Mouse (Mus musculus): ENCODE results near the gene Nbeal2. TPM values are rescaled to one million over a fixed set of nuclear protein-coding genes. Genes with fewer than 3 reads are reported as not detected.

Nbeal2 gene
- 10 to 100 TPM; 56.2 to 73.8 TPM for polyA plus RNA-seq (2017; shearing (Covaris generic))

GRCm38 (mm10) chr9:110653655-110654461, at the start of gene Nbeal2:
Gene Nbeal2 (minus strand): TSS chr9:110654161.

GRCm38 (mm10) chr9:110656249-110657221, 2.6 kb upstream of the Nbeal2 start, which contains the start of gene Ccdc12:
Gene Ccdc12 (plus strand): TSS chr9:110656503.

GRCm38 (mm10) chr9:110624361-110625166, 29.4 kb downstream of the Nbeal2 start, which contains the start of gene Nradd:
Gene Nradd (minus strand): TSS chr9:110624452.

Other genes starting within 250 kb of the Nbeal2 start
- gene Ptpn23, start 245.9 kb downstream of the Nbeal2 start, polyA plus RNA-seq (2017; shearing (Covaris generic)) = 1 to 10 TPM; 4.2 to 5.3 TPM
- gene Ngp, start 234.4 kb downstream of the Nbeal2 start, polyA plus RNA-seq (2017; shearing (Covaris generic)) = 1 to 10 TPM in 1 of 2 experiments, not detected in 1; 1.0 TPM
- 10 to 100 TPM in 1 of 2 experiments, 1 to 10 TPM in 1; 9.0 to 17.8 TPM for gene Klhl18, start 177.5 kb downstream of the Nbeal2 start, polyA plus RNA-seq (2017; shearing (Covaris generic))
- under 1 TPM; 0.66 to 0.86 TPM for gene Kif9, start 177.2 kb downstream of the Nbeal2 start, polyA plus RNA-seq (2017; shearing (Covaris generic))
- gene Setd2, start 121.6 kb downstream of the Nbeal2 start, polyA plus RNA-seq (2017; shearing (Covaris generic)) = 10 to 100 TPM; 34.8 to 42.0 TPM
- gene Nradd, start 29.7 kb downstream of the Nbeal2 start, polyA plus RNA-seq (2017; shearing (Covaris generic)) = 1 to 10 TPM; 3.2 to 6.3 TPM
- gene Ccdc12, start 2.3 kb upstream of the Nbeal2 start, polyA plus RNA-seq (2017; shearing (Covaris generic)) = 100 to 1,000 TPM; 254 to 258 TPM
- not detected for gene Myl3, start 87.7 kb upstream of the Nbeal2 start, polyA plus RNA-seq (2017; shearing (Covaris generic))
- gene Pth1r, start 93.0 kb upstream of the Nbeal2 start, polyA plus RNA-seq (2017; shearing (Covaris generic)) = under 1 TPM; 0.07 to 0.29 TPM
- gene Prss42, start 144.0 kb upstream of the Nbeal2 start, polyA plus RNA-seq (2017; shearing (Covaris generic)) = not detected
- 1 to 10 TPM in 1 of 2 experiments, under 1 TPM in 1; 0.34 to 2.1 TPM for gene Prss44, start 159.8 kb upstream of the Nbeal2 start, polyA plus RNA-seq (2017; shearing (Covaris generic))
- gene Prss43, start 172.5 kb upstream of the Nbeal2 start, polyA plus RNA-seq (2017; shearing (Covaris generic)) = 1 to 10 TPM in 1 of 2 experiments, under 1 TPM in 1; 0.18 to 1.1 TPM
- under 1 TPM in 1 of 2 experiments, not detected in 1; 0.86 TPM for gene Prss45, start 180.4 kb upstream of the Nbeal2 start, polyA plus RNA-seq (2017; shearing (Covaris generic))
- gene Prss46, start 190.3 kb upstream of the Nbeal2 start, polyA plus RNA-seq (2017; shearing (Covaris generic)) = not detected
- 1 to 10 TPM in 1 of 2 experiments, not detected in 1; 4.2 TPM for gene Prss50, start 203.8 kb upstream of the Nbeal2 start, polyA plus RNA-seq (2017; shearing (Covaris generic))
- gene Als2cl, start 225.7 kb upstream of the Nbeal2 start, polyA plus RNA-seq (2017; shearing (Covaris generic)) = 10 to 100 TPM; 26.1 to 71.3 TPM
- 10 to 100 TPM in 1 of 2 experiments, 1 to 10 TPM in 1; 6.9 to 19.3 TPM for gene Tmie, start 226.0 kb upstream of the Nbeal2 start, polyA plus RNA-seq (2017; shearing (Covaris generic))